Mouse (Mus musculus): ENCODE results near the gene Utp15. TPM values are rescaled to one million over a fixed set of nuclear protein-coding genes. Genes with fewer than 3 reads are reported as not detected.

The Utp15 gene
- total and polyA plus RNA-seq, 3 experiments, result 40.3 to 60.8 TPM; not detected in 1

- DNase-seq (ENCODE audit: low read depth, low spot score), result no peak
- H3K4me3 ChIP-seq (ENCODE audit: control insufficient read depth in 1 of 2, insufficient read depth in 1 of 2, low read depth in 2 of 2, low read length in 2 of 2), result no peak overlapping the region
- H3K27ac ChIP-seq (ENCODE audit: control insufficient read depth, low read depth, low read length), result no peak overlapping the region
Measured at GRCm38 (mm10) chr13:98235451-98235850, 27.4 kb downstream of the Utp15 start.

GRCm38 (mm10) chr13:98230511-98230910, 32.3 kb downstream of the Utp15 start:
- H3K9ac ChIP-seq (ENCODE audit: control insufficient read depth, low read depth, low read length, poor library complexity, severe bottlenecking), result no peak overlapping the region
- no peak overlapping the region for H3K27ac ChIP-seq (ENCODE audit: control insufficient read depth, low read depth, low read length)
- H3K79me2 ChIP-seq (ENCODE audit: control insufficient read depth, insufficient read depth, low read length, poor library complexity), result no peaks in the 10 kb centered on the region
- no peak overlapping the region for H3K4me3 ChIP-seq (ENCODE audit: control insufficient read depth in 1 of 2, insufficient read depth in 1 of 2, low read depth in 2 of 2, low read length in 2 of 2)
- no peaks in the 10 kb centered on the region for H3K4me1 ChIP-seq (ENCODE audit: control insufficient read depth in 1 of 2, insufficient read depth in 2 of 2, low read length in 2 of 2)
- H3K9me3 ChIP-seq (replicated peaks; ENCODE audit: insufficient read depth, low read length), result no peaks in the 10 kb centered on the region
- peaks cover 3 to 7% of the 10 kb centered on the region in 2 experiments; a peak in 3 of 4 replicates for H3K27me3 ChIP-seq (ENCODE audit: control insufficient read depth in 1 of 2, insufficient read depth in 2 of 2, low read length in 2 of 2)
- TF ChIP-seq TCF12 (IDR thresholded peaks at IDR 0.05; ENCODE audit: low read depth, low read length), result no peak
- TF ChIP-seq TBP (IDR thresholded peaks at IDR 0.05; ENCODE audit: low read depth, low read length), result no peak
- no peak for TF ChIP-seq USF1 (IDR thresholded peaks at IDR 0.05; ENCODE audit: low read depth, low read length)
- no peak for TF ChIP-seq JUND (IDR thresholded peaks at IDR 0.05; ENCODE audit: low read depth, low read length)
- no peaks in the 10 kb centered on the region for H3K36me3 ChIP-seq (ENCODE audit: control insufficient read depth in 1 of 2, insufficient read depth in 2 of 2, low read length in 2 of 2)
- DNase-seq (ENCODE audit: low read depth, low spot score), result no peak

More at GRCm38 (mm10) chr13:98235451-98235850, 27.4 kb downstream of the Utp15 start:
- Histone ChIP-seq H3K36me3 (ENCODE audit: control insufficient read depth in 1 of 2, insufficient read depth in 2 of 2, low read length in 2 of 2) (no peaks in the 10 kb centered on the region), H3K9me3 (replicated peaks; ENCODE audit: insufficient read depth, low read length) (no peaks in the 10 kb centered on the region), H3K9ac (ENCODE audit: control insufficient read depth, low read depth, low read length, poor library complexity, severe bottlenecking) (no peak overlapping the region), H3K27me3 (ENCODE audit: control insufficient read depth in 1 of 2, insufficient read depth in 2 of 2, low read length in 2 of 2) (peaks cover 0 to 5% of the 10 kb centered on the region in 2 experiments; a peak in 2 of 4 replicates), H3K79me2 (ENCODE audit: control insufficient read depth, insufficient read depth, low read length, poor library complexity) (no peaks in the 10 kb centered on the region), H3K4me1 (ENCODE audit: control insufficient read depth in 1 of 2, insufficient read depth in 2 of 2, low read length in 2 of 2) (no peaks in the 10 kb centered on the region)
- TF ChIP-seq MAX (IDR thresholded peaks at IDR 0.05; ENCODE audit: low read length) (no peak), NRF1 (IDR thresholded peaks at IDR 0.05; ENCODE audit: insufficient read depth, low read depth, low read length, poor library complexity, severe bottlenecking) (no peak), ELF1 (IDR thresholded peaks at IDR 0.05; ENCODE audit: low read depth, low read length) (no peak), UBTF (IDR thresholded peaks at IDR 0.05; ENCODE audit: borderline replicate concordance, insufficient read depth, low read depth, low read length) (no peak), GABPA (IDR thresholded peaks at IDR 0.05; ENCODE audit: low read depth, low read length) (no peak), ZMIZ1 (IDR thresholded peaks at IDR 0.05; ENCODE audit: low read depth, low read length) (no peak), TCF12 (IDR thresholded peaks at IDR 0.05; ENCODE audit: low read depth, low read length) (no peak), MXI1 (IDR thresholded peaks at IDR 0.05; ENCODE audit: low read depth, low read length) (no peak), BHLHE40 (IDR thresholded peaks at IDR 0.05; ENCODE audit: borderline replicate concordance, low read depth, low read length) (no peak)

- Histone ChIP-seq H3K4me3 (ENCODE audit: control insufficient read depth in 1 of 2, insufficient read depth in 1 of 2, low read depth in 2 of 2, low read length in 2 of 2) (no peak overlapping the region), H3K9me3 (replicated peaks; ENCODE audit: insufficient read depth, low read length) (no peaks in the 10 kb centered on the region), H3K9ac (ENCODE audit: control insufficient read depth, low read depth, low read length, poor library complexity, severe bottlenecking) (no peak overlapping the region), H3K4me1 (ENCODE audit: control insufficient read depth in 1 of 2, insufficient read depth in 2 of 2, low read length in 2 of 2) (no peaks in the 10 kb centered on the region), H3K79me2 (ENCODE audit: control insufficient read depth, insufficient read depth, low read length, poor library complexity) (no peaks in the 10 kb centered on the region), H3K27ac (ENCODE audit: control insufficient read depth, low read depth, low read length) (no peak overlapping the region), H3K36me3 (ENCODE audit: control insufficient read depth in 1 of 2, insufficient read depth in 2 of 2, low read length in 2 of 2) (no peaks in the 10 kb centered on the region), H3K27me3 (ENCODE audit: control insufficient read depth in 1 of 2, insufficient read depth in 2 of 2, low read length in 2 of 2) (peaks cover 3 to 5% of the 10 kb centered on the region in 2 experiments; a peak in 3 of 4 replicates)
- TF ChIP-seq MAZ (IDR thresholded peaks at IDR 0.05; ENCODE audit: low read depth, low read length) (no peak), BHLHE40 (IDR thresholded peaks at IDR 0.05; ENCODE audit: borderline replicate concordance, low read depth, low read length) (no peak), TAL1 (IDR thresholded peaks at IDR 0.05; ENCODE audit: low read length) (no peak), TCF12 (IDR thresholded peaks at IDR 0.05; ENCODE audit: low read depth, low read length) (no peak), SMC3 (IDR thresholded peaks at IDR 0.05; ENCODE audit: low read depth, low read length) (no peak), RCOR1 (IDR thresholded peaks at IDR 0.05; ENCODE audit: low read depth, low read length) (no peak)
- DNase-seq (ENCODE audit: low read depth, low spot score), result no peak
Measured at GRCm38 (mm10) chr13:98226225-98226624, 36.6 kb downstream of the Utp15 start.

Measured in MEL (cell line).